9 mouse cellular contexts compared by ENCODE assay signal in the genomic region with DNA sequence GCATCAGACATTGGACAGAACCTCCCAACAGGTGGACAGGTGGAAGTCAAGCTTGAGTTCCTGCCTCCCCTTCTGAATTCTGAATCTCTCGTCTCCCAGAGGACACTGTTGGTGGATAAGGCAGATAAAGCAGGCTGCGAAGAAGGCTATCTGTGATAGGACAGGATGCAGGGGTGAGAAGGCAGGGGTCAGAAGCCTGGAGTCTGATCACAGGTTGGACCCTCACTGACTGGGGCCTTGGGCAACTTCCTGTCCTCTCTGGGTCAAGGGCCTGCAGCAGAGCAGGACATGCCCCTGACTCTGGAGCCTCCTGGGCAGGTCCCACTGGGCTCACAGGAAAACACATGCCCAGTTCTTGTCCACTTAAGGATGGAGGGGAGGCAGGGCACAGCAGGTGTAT. TPM values are rescaled to one million over a fixed set of nuclear protein-coding genes. Genes with fewer than 3 reads are reported as not detected.
"Had no signal": no experiment of that assay in that cellular context is flagged by ENCODE, and none has a peak within 500 bp of the region (broad histone marks: within the 10 kb centered on the region; RNA-seq: fewer than 3 reads in every experiment).

No protein-coding gene starts in this region.

RNA-seq across cellular contexts. Expression of gene Oas1d, which starts 12.0 kb away (rescaled TPM):
- polyA plus RNA-seq: neural tube, embryonic 12.5 days; neural tube, embryonic 13.5 days; neural tube, embryonic 14.5 days; neural tube, embryonic 15.5 days; spleen, adult 2 months; stomach, embryonic 14.5 days; stomach, embryonic 15.5 days; stomach, embryonic 16.5 days; testis, adult 2 months had no signal

RNA-seq across cellular contexts. Expression of gene Oas1g, which starts 38.9 kb away (rescaled TPM):
- polyA plus RNA-seq: neural tube, embryonic 14.5 days; testis, adult 2 months had no signal
